Mouse (Mus musculus): ENCODE data around the gene Ncor2.

DNA sequence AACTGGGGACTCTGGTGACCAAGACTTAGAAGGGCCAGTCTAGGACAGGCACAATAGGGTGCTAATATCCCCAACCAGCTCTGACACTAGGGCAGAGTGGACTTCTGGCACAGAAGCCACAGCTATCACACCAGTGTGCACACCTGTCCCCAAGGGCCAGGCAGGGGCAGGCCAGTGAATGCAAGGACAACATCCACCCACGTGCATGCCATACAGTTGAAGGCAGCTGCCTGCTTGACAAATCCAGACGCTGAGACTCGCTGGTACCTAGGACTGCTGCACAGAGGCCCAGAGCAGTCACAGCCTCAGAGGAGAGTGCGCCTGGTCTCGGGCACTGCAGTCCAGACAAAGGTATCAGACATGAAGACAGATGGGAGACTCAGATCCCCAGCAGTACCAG is 11.5 kb downstream of the Ncor2 start:
- TF ChIP-seq CTCF (IDR thresholded peaks at IDR 0.05; ENCODE audit: low read depth) (no peak), EP300 (optimal IDR thresholded peaks at IDR 0.05) (no peak)
